Mouse (Mus musculus) olfactory bulb, adult 2 months (tissue): ENCODE results near the gene Gm43064.

Experiments used
- CTCF ChIP-seq: fragments of 200-500 bp; IDR thresholded peaks from 2 replicates; pipeline ENCODE4 v1.5.1; 2012; ENCODE audit warnings: low read depth, mild to moderate bottlenecking, low read length, moderate library complexity; ENCODE audit not compliant: insufficient read depth
- POLR2A ChIP-seq: fragments of 200-500 bp; IDR thresholded peaks from 2 replicates; pipeline ENCODE4 v1.6.1; 2012; ENCODE audit warnings: mild to moderate bottlenecking, low read depth, low read length, moderate library complexity; ENCODE audit not compliant: insufficient read depth

- no peak for TF ChIP-seq POLR2A
- TF ChIP-seq CTCF: no peak
Observed at GRCm38 (mm10) chr3:103858881-103859801, 49.8 kb downstream of the Gm43064 start, which contains the start of gene Ptpn22.
